Mouse (Mus musculus): ENCODE measurements around the gene Sox6. TPM values are rescaled to one million over a fixed set of nuclear protein-coding genes. Genes with fewer than 3 reads are reported as not detected.

The Sox6 gene
- polyA plus RNA-seq, 1 experiment from 2014 or later: 62.9 TPM

GRCm38 (mm10) chr7:115939292-115939691 lies 99.3 kb downstream of the Sox6 start:
- 80% methylated on average over 5 of the region's 5 CpGs for WGBS (ENCODE audit: insufficient replicate concordance)
- no peaks in the 10 kb centered on the region for H3K27me3 ChIP-seq
- DNase-seq (no peak), ATAC-seq (ENCODE audit: low read depth) (no peak)
- no peaks in the 10 kb centered on the region for H3K36me3 ChIP-seq
- peaks cover 24% of the 10 kb centered on the region for H3K4me1 ChIP-seq (replicated peaks)
- no peak overlapping the region for H3K4me3 ChIP-seq (replicated peaks)
- no peak overlapping the region for H3K27ac ChIP-seq
- H3K9me3 ChIP-seq (replicated peaks): 0 out of 2 replicates have a peak, but pooled peaks cover 2% of the 10 kb centered on the region
- H3K4me2 ChIP-seq: no peak overlapping the region
- no peak overlapping the region for H3K9ac ChIP-seq

- WGBS (ENCODE audit: insufficient replicate concordance): 50% methylated on average over 1 of the region's 1 CpGs
- H3K9ac ChIP-seq: no peak overlapping the region
- no peak overlapping the region for H3K27ac ChIP-seq
- H3K36me3 ChIP-seq: no peaks in the 10 kb centered on the region
- H3K27me3 ChIP-seq: no peaks in the 10 kb centered on the region
- no peak for ATAC-seq (ENCODE audit: low read depth)
- no peak overlapping the region for H3K4me2 ChIP-seq
- H3K9me3 ChIP-seq (replicated peaks): no peaks in the 10 kb centered on the region
- H3K4me1 ChIP-seq (replicated peaks): peaks cover 18% of the 10 kb centered on the region
- DNase-seq: no peak
- H3K4me3 ChIP-seq (replicated peaks): no peak overlapping the region
These were observed 101.7 kb downstream of the Sox6 start for GRCm38 (mm10) chr7:115936908-115937307.

GRCm38 (mm10) chr7:115915338-115915737 lies 123.3 kb downstream of the Sox6 start:
- 0 out of 2 replicates have a peak, but pooled peaks cover 10% of the 10 kb centered on the region for H3K27me3 ChIP-seq
- no peak overlapping the region for H3K4me3 ChIP-seq (replicated peaks)
- no peaks in the 10 kb centered on the region for H3K4me1 ChIP-seq (replicated peaks)
- no peaks in the 10 kb centered on the region for H3K36me3 ChIP-seq
- no peak for ATAC-seq (ENCODE audit: low read depth)
- H3K4me2 ChIP-seq: no peak overlapping the region
- H3K27ac ChIP-seq: no peak overlapping the region
- no peak overlapping the region for H3K9ac ChIP-seq
- H3K9me3 ChIP-seq (replicated peaks): no peaks in the 10 kb centered on the region
- no peak for DNase-seq
- 57% methylated on average over 1 of the region's 1 CpGs for WGBS (ENCODE audit: insufficient replicate concordance)

- no peaks in the 10 kb centered on the region for H3K36me3 ChIP-seq
- ATAC-seq (ENCODE audit: low read depth) (no peak), DNase-seq (no peak)
- H3K27ac ChIP-seq: no peak overlapping the region
- H3K4me3 ChIP-seq (replicated peaks): no peak overlapping the region
- no peaks in the 10 kb centered on the region for H3K4me1 ChIP-seq (replicated peaks)
- H3K9ac ChIP-seq: no peak overlapping the region
- 63% methylated on average over 1 of the region's 1 CpGs for WGBS (ENCODE audit: insufficient replicate concordance)
- no peak overlapping the region for H3K4me2 ChIP-seq
- H3K27me3 ChIP-seq: 0 out of 2 replicates have a peak, but pooled peaks cover 4% of the 10 kb centered on the region
- no peaks in the 10 kb centered on the region for H3K9me3 ChIP-seq (replicated peaks)
These were observed 128.3 kb downstream of the Sox6 start for GRCm38 (mm10) chr7:115910313-115910712.

- H3K4me3 ChIP-seq (replicated peaks): no peak overlapping the region
- DNase-seq (no peak), ATAC-seq (ENCODE audit: low read depth) (no peak)
- no peak overlapping the region for H3K9ac ChIP-seq
- no peak overlapping the region for H3K4me2 ChIP-seq
- no peak overlapping the region; the same call in 1 of the 2 replicates for H3K27ac ChIP-seq
- no peaks in the 10 kb centered on the region for H3K27me3 ChIP-seq
- H3K4me1 ChIP-seq (replicated peaks): peaks cover 14% of the 10 kb centered on the region
- H3K9me3 ChIP-seq (replicated peaks): no peaks in the 10 kb centered on the region
- 85% methylated on average over 9 of the region's 9 CpGs for WGBS (ENCODE audit: insufficient replicate concordance)
- no peaks in the 10 kb centered on the region for H3K36me3 ChIP-seq
These were observed 133.8 kb downstream of the Sox6 start for GRCm38 (mm10) chr7:115904798-115905207.

- 23% methylated on average over 5 of the region's 5 CpGs for WGBS (ENCODE audit: insufficient replicate concordance)
- H3K27ac ChIP-seq: no peak overlapping the region; the same call in 1 of the 2 replicates
- peaks cover 14% of the 10 kb centered on the region for H3K4me1 ChIP-seq (replicated peaks)
- no peak overlapping the region for H3K4me3 ChIP-seq (replicated peaks)
- H3K4me2 ChIP-seq: no peak overlapping the region
- no peaks in the 10 kb centered on the region for H3K9me3 ChIP-seq (replicated peaks)
- H3K36me3 ChIP-seq: no peaks in the 10 kb centered on the region
- no peak overlapping the region for H3K9ac ChIP-seq
- no peak for DNase-seq
- H3K27me3 ChIP-seq: no peaks in the 10 kb centered on the region
- peak; percentile 84 for ATAC-seq (ENCODE audit: low read depth)
These were observed 134.4 kb downstream of the Sox6 start for GRCm38 (mm10) chr7:115903931-115904797.

- peaks cover 14% of the 10 kb centered on the region for H3K4me1 ChIP-seq (replicated peaks)
- ATAC-seq (ENCODE audit: low read depth): no peak
- no peak overlapping the region for H3K4me3 ChIP-seq (replicated peaks)
- H3K27ac ChIP-seq: no peak overlapping the region
- DNase-seq: no peak
- H3K9me3 ChIP-seq (replicated peaks): no peaks in the 10 kb centered on the region
- no peaks in the 10 kb centered on the region for H3K27me3 ChIP-seq
- H3K9ac ChIP-seq: no peak overlapping the region
- WGBS (ENCODE audit: insufficient replicate concordance): 88% methylated on average over 1 of the region's 1 CpGs
- no peaks in the 10 kb centered on the region for H3K36me3 ChIP-seq
- H3K4me2 ChIP-seq: no peak overlapping the region
These were observed 135.2 kb downstream of the Sox6 start for GRCm38 (mm10) chr7:115903368-115903767.

- no peak overlapping the region; the same call in 1 of the 2 replicates for H3K9ac ChIP-seq
- no peaks in the 10 kb centered on the region for H3K27me3 ChIP-seq
- H3K9me3 ChIP-seq (replicated peaks): no peaks in the 10 kb centered on the region
- H3K4me1 ChIP-seq (replicated peaks): peaks cover 63% of the 10 kb centered on the region
- peak overlapping the region; percentile 95 for H3K27ac ChIP-seq
- DNase-seq: no peak
- no peak overlapping the region for H3K4me3 ChIP-seq (replicated peaks)
- H3K4me2 ChIP-seq: peak overlapping the region; percentile 60
- 42% methylated on average over 6 of the region's 6 CpGs for WGBS (ENCODE audit: insufficient replicate concordance)
- 0 out of 2 replicates have a peak, but pooled peaks have one; percentile 26 for ATAC-seq (ENCODE audit: low read depth)
- H3K36me3 ChIP-seq: no peaks in the 10 kb centered on the region
These were observed 142.8 kb downstream of the Sox6 start for GRCm38 (mm10) chr7:115895831-115896230.

GRCm38 (mm10) chr7:115895028-115895671 lies 143.4 kb downstream of the Sox6 start:
- H3K4me1 ChIP-seq (replicated peaks): peaks cover 70% of the 10 kb centered on the region
- peak; percentile 74 for DNase-seq
- H3K4me2 ChIP-seq: peak overlapping the region; percentile 60

GRCm38 (mm10) chr7:115891482-115891881 lies 147.1 kb downstream of the Sox6 start:
- Histone ChIP-seq H3K9ac (no peak overlapping the region), H3K4me2 (no peak overlapping the region), H3K9me3 (replicated peaks) (no peaks in the 10 kb centered on the region), H3K4me1 (replicated peaks) (peaks cover 85% of the 10 kb centered on the region), H3K27me3 (no peaks in the 10 kb centered on the region), H3K36me3 (no peaks in the 10 kb centered on the region), H3K4me3 (replicated peaks) (no peak overlapping the region), H3K27ac (peak overlapping the region; percentile 14; the same call in 1 of the 2 replicates)
- DNase-seq: no peak
- ATAC-seq (ENCODE audit: low read depth): no peak
- 66% methylated on average over 3 of the region's 3 CpGs for WGBS (ENCODE audit: insufficient replicate concordance)

More at GRCm38 (mm10) chr7:115895028-115895671, 143.4 kb downstream of the Sox6 start:
- peak; percentile 99 for ATAC-seq (ENCODE audit: low read depth)
- Histone ChIP-seq H3K4me3 (replicated peaks) (peak overlapping the region; percentile 19; the same call in 1 of the 2 replicates), H3K9me3 (replicated peaks) (no peaks in the 10 kb centered on the region), H3K27ac (peak overlapping the region; percentile 95), H3K9ac (peak overlapping the region; percentile 46), H3K36me3 (no peaks in the 10 kb centered on the region), H3K27me3 (no peaks in the 10 kb centered on the region)
- 43% methylated on average over 4 of the region's 4 CpGs for WGBS (ENCODE audit: insufficient replicate concordance)

GRCm38 (mm10) chr7:115889926-115890325 lies 148.7 kb downstream of the Sox6 start:
- Histone ChIP-seq H3K9ac (no peak overlapping the region), H3K4me3 (replicated peaks) (no peak overlapping the region), H3K9me3 (replicated peaks) (no peaks in the 10 kb centered on the region), H3K4me1 (replicated peaks) (peaks cover 76% of the 10 kb centered on the region), H3K4me2 (no peak overlapping the region), H3K36me3 (no peaks in the 10 kb centered on the region), H3K27ac (0 out of 2 replicates have a peak overlapping the region, but pooled peaks have one; percentile 62), H3K27me3 (no peaks in the 10 kb centered on the region)
- ATAC-seq (ENCODE audit: low read depth) (no peak), DNase-seq (no peak)
- 87% methylated on average over 7 of the region's 7 CpGs for WGBS (ENCODE audit: insufficient replicate concordance)

Data from liver, embryonic 13.5 days (tissue).